Mouse (Mus musculus) spleen, adult 2 months (tissue): Measurements from ENCODE around the gene Igf2bp3. TPM values are rescaled to one million over a fixed set of nuclear protein-coding genes. Genes with fewer than 3 reads are reported as not detected.

Source experiments
- DNase-seq, 2 experiments: peaks; one replicate each; pipeline versions ENCODE4 v3.0.0 to v3.0.0-alpha.2; 2012 to 2021; ENCODE audit warnings: low spot score in 2 of 2, low read depth in 1 of 2
- H3K27ac ChIP-seq: fragments of 200-500 bp; 2 replicates; pipeline ENCODE4 v1.5.1; 2012; ENCODE audit warnings: low read length, inconsistent platforms; ENCODE audit not compliant: insufficient read depth
- H3K27me3 ChIP-seq: fragments of 200-500 bp; 2 replicates; pipeline ENCODE4 v1.6.1; 2012; ENCODE audit warnings: mild to moderate bottlenecking, moderate library complexity, low read length, inconsistent platforms; ENCODE audit not compliant: control insufficient read depth, insufficient read depth
- H3K36me3 ChIP-seq: fragments of 200-500 bp; 2 replicates; pipeline ENCODE4 v1.6.1; 2012; ENCODE audit warnings: mild to moderate bottlenecking, low read length, inconsistent platforms; ENCODE audit not compliant: control insufficient read depth, insufficient read depth
- H3K4me1 ChIP-seq: fragments of 200-500 bp; 2 replicates; pipeline ENCODE4 v1.6.1; 2011; ENCODE audit warnings: inconsistent platforms; ENCODE audit not compliant: control insufficient read depth, insufficient read depth, insufficient read length
- H3K4me3 ChIP-seq: fragments of 200-500 bp; 2 replicates; pipeline ENCODE4 v1.5.1; 2011; ENCODE audit warnings: mild to moderate bottlenecking, inconsistent platforms; ENCODE audit not compliant: insufficient read depth, insufficient read length; ENCODE audit errors: extremely low read depth
- CTCF ChIP-seq: fragments of 200-500 bp; IDR thresholded peaks from 2 replicates; pipeline ENCODE4 v1.5.1; 2011; ENCODE audit warnings: mild to moderate bottlenecking, inconsistent platforms; ENCODE audit not compliant: insufficient read depth, insufficient read length, insufficient replicate concordance; ENCODE audit errors: extremely low read depth
- POLR2A ChIP-seq: fragments of 200-500 bp; IDR thresholded peaks from 2 replicates; pipeline ENCODE4 v1.6.1; 2011; ENCODE audit warnings: low read depth, low read length, inconsistent platforms
- whole genome bisulfite sequencing: fragments of 180-500 bp; shearing (Covaris S2); methylation state at CpG from one replicate; pipeline ENCODE4 v1.1.7; 2018; 5-methylcytosine and 5-hydroxymethylcytosine counted together
- polyA plus RNA-seq: library from polyadenylated mRNA; depleted of rRNA; stranded (reverse); fragments of >200 nt; gene quantifications from 2 replicates; pipeline ENCODE4 v1.2.3, GENCODE M21; 2012

Igf2bp3 gene
- polyA plus RNA-seq, 1 experiment, result 0.08 TPM

- no peaks in the 10 kb centered on the region for H3K36me3 ChIP-seq
- H3K4me3 ChIP-seq, result no peak overlapping the region
- DNase-seq, result no peak
- WGBS, result 68% methylated on average over 15 of the region's 15 CpGs
- H3K27me3 ChIP-seq, result no peaks in the 10 kb centered on the region
- TF ChIP-seq POLR2A (no peak), CTCF (no peak)
- no peak overlapping the region for H3K27ac ChIP-seq
- H3K4me1 ChIP-seq, result no peaks in the 10 kb centered on the region
Measured at GRCm38 (mm10) chr6:49106746-49107500, 107.8 kb downstream of the Igf2bp3 start.

- no peak overlapping the region for H3K27ac ChIP-seq
- peaks cover 2% of the 10 kb centered on the region; the same call in 1 of the 2 replicates for H3K36me3 ChIP-seq
- H3K4me1 ChIP-seq, result no peaks in the 10 kb centered on the region
- no peaks in the 10 kb centered on the region for H3K27me3 ChIP-seq
- 92% methylated on average over 1 of the region's 1 CpGs for WGBS
- H3K4me3 ChIP-seq, result no peak overlapping the region
- TF ChIP-seq CTCF, result no peak
- TF ChIP-seq POLR2A, result no peak
- no peak for DNase-seq
Measured at GRCm38 (mm10) chr6:49099086-49099485, 115.7 kb downstream of the Igf2bp3 start.

DNA sequence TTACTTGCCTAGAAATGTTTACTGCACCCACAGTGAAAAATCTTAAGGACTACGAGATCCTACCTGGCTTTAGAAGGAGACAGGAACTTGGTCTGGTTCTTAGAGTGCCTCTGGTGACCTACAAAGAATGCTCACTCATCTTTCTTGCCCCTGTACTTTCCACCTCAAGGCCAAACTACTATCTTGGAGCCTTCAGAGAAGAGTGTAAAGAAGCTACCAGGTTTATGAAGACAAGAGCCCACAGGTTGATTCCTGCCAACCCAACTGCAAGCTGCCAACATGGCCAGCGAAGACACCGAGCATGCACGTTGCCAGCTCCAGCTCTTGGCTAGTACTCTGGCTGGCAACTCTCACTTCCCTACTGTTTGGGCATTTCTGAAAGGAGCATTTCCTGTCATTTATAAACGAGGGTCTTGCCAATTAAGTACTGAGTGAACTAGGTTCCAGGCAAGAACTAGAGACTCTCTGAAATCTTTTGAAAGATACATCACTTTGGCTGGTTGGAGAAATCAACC is 117.1 kb downstream of the Igf2bp3 start:
- no peak overlapping the region for H3K4me3 ChIP-seq

GRCm38 (mm10) chr6:49096933-49097461 is 117.8 kb downstream of the Igf2bp3 start:
- Histone ChIP-seq H3K4me1 (no peaks in the 10 kb centered on the region), H3K36me3 (peaks cover 2% of the 10 kb centered on the region; the same call in 1 of the 2 replicates), H3K27me3 (no peaks in the 10 kb centered on the region), H3K27ac (no peak overlapping the region), H3K4me3 (no peak overlapping the region)
- no peak for DNase-seq
- no peak for TF ChIP-seq CTCF
- TF ChIP-seq POLR2A, result no peak
- WGBS, result 86% methylated on average over 13 of the region's 13 CpGs

More for the DNA sequence above, 117.1 kb downstream of the Igf2bp3 start:
- Histone ChIP-seq H3K36me3 (peaks cover 2% of the 10 kb centered on the region; the same call in 1 of the 2 replicates), H3K27me3 (no peaks in the 10 kb centered on the region), H3K4me1 (no peaks in the 10 kb centered on the region), H3K27ac (no peak overlapping the region)
- 73% methylated on average over 5 of the region's 5 CpGs for WGBS
- no peak for DNase-seq
- no peak for TF ChIP-seq CTCF

DNA sequence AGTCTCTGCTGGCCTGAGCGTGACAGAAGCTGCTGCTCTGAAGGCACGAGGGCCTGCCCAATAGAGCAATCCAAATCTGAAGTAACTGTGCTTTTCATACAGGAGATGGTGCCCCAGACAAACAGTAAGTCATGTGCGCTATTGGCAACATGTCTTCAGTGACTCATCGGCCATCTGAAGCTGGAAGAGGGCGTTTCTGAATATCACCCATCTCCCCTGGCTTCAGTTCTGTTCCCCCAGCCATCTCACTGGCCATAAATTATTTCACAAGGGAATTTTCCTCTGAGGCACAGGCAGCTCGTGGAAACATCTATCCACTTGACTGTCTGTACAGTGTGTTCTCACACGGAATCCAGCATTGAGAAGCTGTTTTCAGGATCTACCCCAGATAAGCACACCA is 118.3 kb downstream of the Igf2bp3 start:
- no peaks in the 10 kb centered on the region for H3K27me3 ChIP-seq
- no peak overlapping the region for H3K4me3 ChIP-seq
- no peak overlapping the region for H3K27ac ChIP-seq
- WGBS, result 90% methylated on average over 7 of the region's 7 CpGs
- TF ChIP-seq POLR2A (no peak), CTCF (no peak)
- no peak for DNase-seq
- peaks cover 2% of the 10 kb centered on the region for H3K36me3 ChIP-seq
- no peaks in the 10 kb centered on the region for H3K4me1 ChIP-seq

DNA sequence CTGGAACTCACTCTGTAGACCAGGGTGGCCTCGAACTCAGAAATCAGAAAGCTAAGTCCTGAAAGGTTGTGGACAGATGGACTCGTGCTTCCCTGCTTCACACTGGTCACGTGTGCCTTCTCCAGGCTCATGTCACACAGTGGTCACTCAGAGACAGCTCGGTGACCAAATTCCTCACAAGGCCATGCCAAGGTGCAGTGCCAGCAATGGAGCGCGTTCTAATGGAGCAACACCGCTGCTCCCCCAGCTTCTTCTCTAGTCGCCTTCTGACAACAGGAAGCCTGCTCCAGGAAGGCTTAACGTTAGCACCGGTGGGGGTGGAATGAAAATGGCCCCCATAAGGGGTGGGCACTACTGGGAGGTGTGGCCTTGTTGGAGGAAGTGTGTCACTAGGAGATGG is 119.8 kb downstream of the Igf2bp3 start:
- WGBS, result 89% methylated on average over 10 of the region's 10 CpGs
- peaks cover 2% of the 10 kb centered on the region for H3K36me3 ChIP-seq
- no peaks in the 10 kb centered on the region for H3K4me1 ChIP-seq
- H3K27me3 ChIP-seq, result no peaks in the 10 kb centered on the region
- TF ChIP-seq CTCF (no peak), POLR2A (no peak)
- no peak overlapping the region for H3K27ac ChIP-seq
- no peak for DNase-seq
- no peak overlapping the region for H3K4me3 ChIP-seq

DNA sequence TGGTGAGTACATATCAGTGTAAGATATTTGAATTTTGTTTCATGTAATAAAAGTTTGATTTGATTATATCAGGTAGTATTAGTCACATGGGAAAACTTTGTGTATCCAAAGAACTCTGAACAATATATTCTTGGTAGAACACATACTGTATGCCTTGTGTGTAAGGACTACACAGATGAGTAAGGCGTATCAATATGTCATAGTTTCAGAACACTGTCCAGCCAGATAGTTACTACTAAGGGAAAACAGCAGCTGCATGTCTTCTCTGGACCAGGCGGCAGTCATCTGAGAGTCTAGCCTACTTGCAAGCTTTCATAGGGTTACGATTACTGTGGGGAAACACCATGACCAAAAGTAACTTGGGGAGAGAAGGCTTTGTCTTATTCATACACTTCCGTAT is 131.7 kb downstream of the Igf2bp3 start:
- Histone ChIP-seq H3K36me3 (peaks cover 26% of the 10 kb centered on the region), H3K4me1 (no peaks in the 10 kb centered on the region), H3K27me3 (no peaks in the 10 kb centered on the region), H3K27ac (no peak overlapping the region), H3K4me3 (no peak overlapping the region)
- 95% methylated on average over 4 of the region's 4 CpGs for WGBS
- no peak for DNase-seq
- no peak for TF ChIP-seq CTCF
- TF ChIP-seq POLR2A, result no peak
